8 mouse cellular contexts compared by ENCODE assay signal in the genomic region with DNA sequence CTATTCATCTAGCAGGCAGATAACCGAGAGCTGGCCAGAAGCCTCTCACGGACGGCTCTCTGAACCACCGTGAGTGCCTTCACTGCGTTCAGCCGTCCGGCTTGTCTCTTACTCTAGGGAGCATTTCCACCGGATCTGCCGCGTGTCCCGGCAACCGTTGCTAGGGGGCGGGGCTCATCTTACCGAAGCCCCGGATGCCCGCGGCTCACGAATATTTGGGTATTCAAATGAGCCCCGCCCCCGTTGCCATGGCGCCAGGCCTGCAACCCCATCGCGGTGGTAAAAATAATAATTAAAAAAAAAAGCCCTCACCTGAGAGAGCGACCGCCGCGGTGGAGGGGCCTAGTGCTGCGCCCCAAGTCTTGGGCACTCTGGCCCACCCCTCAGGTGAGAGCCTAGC. TPM values are rescaled to one million over a fixed set of nuclear protein-coding genes. Genes with fewer than 3 reads are reported as not detected.
DNase-seq lines count a peak whose midpoint lies in the region; ATAC-seq lines count a peak whose summit lies in the region.

No protein-coding gene starts in this region.

- peak overlapping the region; percentile 92 for H3K4me3 ChIP-seq in forebrain, embryonic 10.5 days
- peak overlapping the region; percentile 95 for H3K4me3 ChIP-seq in heart, embryonic 15.5 days
- peak overlapping the region; percentile 92 for H3K4me3 ChIP-seq in liver, embryonic 16.5 days (ENCODE audit: low read depth, low read length)
- peak overlapping the region; percentile 83 for H3K4me3 ChIP-seq in neural tube, embryonic 13.5 days

- H3K4me1 ChIP-seq in forebrain, embryonic 10.5 days = peaks cover 51% of the 10 kb centered on the region
- peaks cover 26% of the 10 kb centered on the region for H3K4me1 ChIP-seq in heart, embryonic 15.5 days (replicated peaks)
- peaks cover 61% of the 10 kb centered on the region for H3K4me1 ChIP-seq in liver, embryonic 16.5 days (ENCODE audit: control insufficient read depth, low read depth, low read length)
- peaks cover 33% of the 10 kb centered on the region for H3K4me1 ChIP-seq in neural tube, embryonic 13.5 days (replicated peaks)

- H3K27ac ChIP-seq in forebrain, embryonic 10.5 days = peak overlapping the region; percentile 94
- peak overlapping the region; percentile 84 for H3K27ac ChIP-seq in heart, embryonic 15.5 days
- peak overlapping the region; percentile 93 for H3K27ac ChIP-seq in liver, embryonic 16.5 days (ENCODE audit: low read length)
- peak overlapping the region; percentile 87 for H3K27ac ChIP-seq in neural tube, embryonic 13.5 days (replicated peaks)

- 0 out of 2 replicates have a peak, but pooled peaks have one; percentile 3 for ATAC-seq in heart, embryonic 15.5 days (replicated peaks; ENCODE audit: insufficient number of reproducible peaks, insufficient read depth, low FRiP score, low read depth)
- ATAC-seq in liver, embryonic 16.5 days (ENCODE audit: low read depth) = 0 out of 2 replicates have a peak, but pooled peaks have one; percentile 6
- peak; percentile 30 for ATAC-seq in neural tube, embryonic 13.5 days (ENCODE audit: low read depth)

- H3K36me3 ChIP-seq in forebrain, embryonic 10.5 days (replicated peaks) = peaks cover 38% of the 10 kb centered on the region
- peaks cover 20% of the 10 kb centered on the region for H3K36me3 ChIP-seq in heart, embryonic 15.5 days
- peaks cover 25% of the 10 kb centered on the region for H3K36me3 ChIP-seq in liver, embryonic 16.5 days (ENCODE audit: control insufficient read depth, insufficient read depth)
- H3K36me3 ChIP-seq in neural tube, embryonic 13.5 days = peaks cover 28% of the 10 kb centered on the region

- no peaks in the 10 kb centered on the region for H3K27me3 ChIP-seq in forebrain, embryonic 10.5 days (ENCODE audit: poor library complexity, severe bottlenecking)
- H3K27me3 ChIP-seq in heart, embryonic 15.5 days = no peaks in the 10 kb centered on the region
- H3K27me3 ChIP-seq in liver, embryonic 16.5 days (ENCODE audit: control insufficient read depth, insufficient read depth, low read depth, low read length) = no peaks in the 10 kb centered on the region
- H3K27me3 ChIP-seq in neural tube, embryonic 13.5 days = no peaks in the 10 kb centered on the region

- no peaks in the 10 kb centered on the region for H3K9me3 ChIP-seq in forebrain, embryonic 10.5 days
- no peaks in the 10 kb centered on the region for H3K9me3 ChIP-seq in heart, embryonic 15.5 days (replicated peaks)
- H3K9me3 ChIP-seq in liver, embryonic 16.5 days (replicated peaks; ENCODE audit: control insufficient read depth, low read length) = no peaks in the 10 kb centered on the region
- H3K9me3 ChIP-seq in neural tube, embryonic 13.5 days = no peaks in the 10 kb centered on the region

- WGBS in forebrain, embryonic 10.5 days = 0% methylated on average over 28 of the region's 28 CpGs
- WGBS in heart, embryonic 15.5 days = 1% methylated on average over 28 of the region's 28 CpGs
- WGBS in liver, embryonic 16.5 days (ENCODE audit: insufficient replicate concordance) = under 1% methylated on average over 28 of the region's 28 CpGs
- WGBS in neural tube, embryonic 13.5 days = under 1% methylated on average over 28 of the region's 28 CpGs

- H3K9ac ChIP-seq in heart, embryonic 15.5 days = peak overlapping the region; percentile 42; the same call in 1 of the 2 replicates
- peak overlapping the region; percentile 81 for H3K9ac ChIP-seq in liver, embryonic 16.5 days (ENCODE audit: low read depth, low read length)
- H3K9ac ChIP-seq in neural tube, embryonic 13.5 days = peak overlapping the region; percentile 71

- peak; percentile 75 to 89 for DNase-seq in CD8-positive naive resting alpha-beta T cell, adult 2 months (ENCODE audit: low read depth in 2 of 2, low spot score in 2 of 2)
- peak; percentile 73 for DNase-seq in brain, embryonic 18.5 days (ENCODE audit: low read depth, low spot score)
- peak; percentile 96 for DNase-seq in forebrain, embryonic 10.5 days (ENCODE audit: extremely low spot score, low spot score)
- peak; percentile 96 to 97 for DNase-seq in kidney, postnatal 25 days
- DNase-seq in telencephalon, adult 2 months (ENCODE audit: low read depth, low spot score) = peak; percentile 44

- peak overlapping the region; percentile 92 for H3K4me2 ChIP-seq in heart, embryonic 15.5 days
- H3K4me2 ChIP-seq in liver, embryonic 16.5 days (ENCODE audit: low read depth, low read length) = peak overlapping the region; percentile 99
- peak overlapping the region; percentile 98 for H3K4me2 ChIP-seq in neural tube, embryonic 13.5 days

RNA-seq across cellular contexts. Expression of a gene that starts 0.9 kb away (rescaled TPM):
- 15.5 and 15.6 TPM in 2 replicates for polyA plus RNA-seq in forebrain, embryonic 10.5 days (2016; fragmentation: Nextera tagmentation; extraction: Ambion mirVana)
- polyA plus RNA-seq in heart, embryonic 15.5 days (2015; fragmentation: Nextera tagmentation; extraction: Ambion mirVana) = 2.7 and 4.0 TPM in 2 replicates
- polyA plus RNA-seq in liver, embryonic 16.5 days (2015; fragmentation: Nextera tagmentation; extraction: Ambion mirVana) = 8.3 and 9.5 TPM in 2 replicates
- 7.6 and 9.0 TPM in 2 replicates for polyA plus RNA-seq in neural tube, embryonic 13.5 days (2015; fragmentation: Nextera tagmentation; extraction: Ambion mirVana)

RNA-seq across cellular contexts. Expression of a gene that starts 1.0 kb away (rescaled TPM):
- 80.6 and 82.7 TPM in 2 replicates for polyA plus RNA-seq in forebrain, embryonic 10.5 days (2016; fragmentation: Nextera tagmentation; extraction: Ambion mirVana)
- polyA plus RNA-seq in heart, embryonic 15.5 days (2015; fragmentation: Nextera tagmentation; extraction: Ambion mirVana) = 74.4 and 92.5 TPM in 2 replicates
- 35.3 and 40.1 TPM in 2 replicates for polyA plus RNA-seq in liver, embryonic 16.5 days (2015; fragmentation: Nextera tagmentation; extraction: Ambion mirVana)
- polyA plus RNA-seq in neural tube, embryonic 13.5 days (2015; fragmentation: Nextera tagmentation; extraction: Ambion mirVana) = 130 and 139 TPM in 2 replicates

RNA-seq across cellular contexts. Expression of a gene that starts 19.1 kb away (rescaled TPM):
- 3.4 and 4.4 TPM in 2 replicates for polyA plus RNA-seq in forebrain, embryonic 10.5 days (2016; fragmentation: Nextera tagmentation; extraction: Ambion mirVana)
- polyA plus RNA-seq in heart, embryonic 15.5 days (2015; fragmentation: Nextera tagmentation; extraction: Ambion mirVana) = 0.23 and 0.58 TPM in 2 replicates
- polyA plus RNA-seq in liver, embryonic 16.5 days (2015; fragmentation: Nextera tagmentation; extraction: Ambion mirVana) = 0.80 and 0.84 TPM in 2 replicates
- polyA plus RNA-seq in neural tube, embryonic 13.5 days (2015; fragmentation: Nextera tagmentation; extraction: Ambion mirVana) = 1.3 and 1.5 TPM in 2 replicates

RNA-seq across cellular contexts. Expression of a gene that starts 20.8 kb away (rescaled TPM):
- polyA plus RNA-seq in forebrain, embryonic 10.5 days (2016; fragmentation: Nextera tagmentation; extraction: Ambion mirVana) = 50.8 and 53.8 TPM in 2 replicates
- 11.4 and 18.4 TPM in 2 replicates for polyA plus RNA-seq in heart, embryonic 15.5 days (2015; fragmentation: Nextera tagmentation; extraction: Ambion mirVana)
- 23.9 and 26.4 TPM in 2 replicates for polyA plus RNA-seq in liver, embryonic 16.5 days (2015; fragmentation: Nextera tagmentation; extraction: Ambion mirVana)
- polyA plus RNA-seq in neural tube, embryonic 13.5 days (2015; fragmentation: Nextera tagmentation; extraction: Ambion mirVana) = 29.8 and 31.7 TPM in 2 replicates

RNA-seq across cellular contexts. Expression of a gene that starts 22.2 kb away (rescaled TPM):
- 64.2 and 66.6 TPM in 2 replicates for polyA plus RNA-seq in forebrain, embryonic 10.5 days (2016; fragmentation: Nextera tagmentation; extraction: Ambion mirVana)
- polyA plus RNA-seq in heart, embryonic 15.5 days (2015; fragmentation: Nextera tagmentation; extraction: Ambion mirVana) = 86.6 and 111 TPM in 2 replicates
- polyA plus RNA-seq in liver, embryonic 16.5 days (2015; fragmentation: Nextera tagmentation; extraction: Ambion mirVana) = 70.1 and 71.7 TPM in 2 replicates
- polyA plus RNA-seq in neural tube, embryonic 13.5 days (2015; fragmentation: Nextera tagmentation; extraction: Ambion mirVana) = 52.4 and 57.5 TPM in 2 replicates

Comparison
In these comparisons a context has a peak if more than half of its experiments do, and no peak if none do; other contexts are left out.
1. Peak in every context shown above with its lines: DNase-seq, ATAC-seq, H3K4me3 ChIP-seq and H3K27ac ChIP-seq.
2. DNase-seq: peak in every context shown above with its lines; median percentile 96 in kidney, postnatal 25 days; 96 in forebrain, embryonic 10.5 days; 82 in CD8-positive naive resting alpha-beta T cell, adult 2 months; 73 in brain, embryonic 18.5 days; 44 in telencephalon, adult 2 months.